Mouse (Mus musculus): ENCODE results near the gene Shroom3. TPM values are rescaled to one million over a fixed set of nuclear protein-coding genes. Genes with fewer than 3 reads are reported as not detected.
"Not testable (repeated sequence)": the region's sequence is repeated elsewhere in the genome, so short reads cannot be mapped to it uniquely, and the experiment has no call there.

Shroom3 gene
- total RNA-seq, 2 experiments from 2014 or later = not detected

DNA sequence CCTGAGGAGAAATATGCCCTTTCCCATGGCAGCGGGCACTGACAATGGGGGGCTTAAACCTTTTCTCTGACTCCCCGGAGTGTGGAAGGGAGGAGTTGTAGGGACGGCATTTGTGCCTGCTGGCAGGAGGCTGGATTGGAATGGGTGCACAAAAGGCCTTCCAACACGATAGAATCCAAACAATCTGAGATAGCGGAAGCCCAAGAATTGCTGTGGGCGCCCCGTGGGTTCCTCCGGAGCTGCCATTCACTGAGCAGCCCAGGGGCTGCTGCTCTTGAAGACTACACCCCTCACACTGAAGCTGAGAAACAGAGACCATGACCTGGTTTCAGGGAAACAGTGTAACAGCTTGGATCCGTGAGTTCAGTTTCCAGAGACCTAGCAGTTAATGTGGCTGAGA is 235.6 kb downstream of the Shroom3 start:
- ATAC-seq (replicated peaks; ENCODE audit: poor library complexity, severe bottlenecking) = no peak

DNA sequence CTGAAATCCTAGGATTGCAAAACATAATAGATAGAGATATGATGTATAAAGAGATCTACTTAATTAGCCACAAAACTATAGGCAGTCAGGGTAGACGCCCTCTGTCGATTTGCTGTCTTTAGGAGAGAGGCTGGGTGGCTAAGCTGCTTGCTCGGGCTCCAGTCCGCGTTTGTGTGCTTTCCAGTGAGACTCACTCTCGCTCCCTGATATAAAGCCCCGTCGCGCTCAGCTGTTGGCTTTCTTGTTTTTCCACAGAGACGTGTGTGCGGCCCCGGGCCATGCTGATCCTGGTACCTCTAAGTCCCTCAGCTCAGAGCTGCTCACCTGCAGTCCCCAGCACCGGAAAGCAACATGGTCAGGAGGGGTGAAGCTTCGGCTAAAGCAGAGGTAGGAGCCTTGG is 236.2 kb downstream of the Shroom3 start:
- no peak for ATAC-seq (replicated peaks; ENCODE audit: poor library complexity, severe bottlenecking)

DNA sequence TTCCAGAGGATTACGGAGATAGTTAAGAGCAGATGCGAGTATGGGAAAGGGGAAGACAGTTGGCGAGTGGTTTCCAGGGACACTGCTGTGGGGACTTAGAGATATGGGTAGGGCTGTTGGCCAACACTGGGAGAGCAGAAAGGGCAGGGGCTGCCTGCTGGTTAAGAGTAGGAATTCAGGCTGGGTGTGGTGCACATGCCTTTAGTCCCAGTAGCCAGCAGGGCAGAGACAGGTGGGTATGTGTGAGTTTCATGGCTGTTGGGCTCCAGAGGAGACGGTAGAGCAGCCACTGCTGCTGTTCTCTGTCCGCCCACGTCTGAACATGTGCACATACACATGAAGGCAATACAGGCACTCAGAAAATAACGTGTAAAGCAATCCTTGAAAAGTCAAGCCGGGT is 237.7 kb downstream of the Shroom3 start:
- no peak for ATAC-seq (replicated peaks; ENCODE audit: poor library complexity, severe bottlenecking)

DNA sequence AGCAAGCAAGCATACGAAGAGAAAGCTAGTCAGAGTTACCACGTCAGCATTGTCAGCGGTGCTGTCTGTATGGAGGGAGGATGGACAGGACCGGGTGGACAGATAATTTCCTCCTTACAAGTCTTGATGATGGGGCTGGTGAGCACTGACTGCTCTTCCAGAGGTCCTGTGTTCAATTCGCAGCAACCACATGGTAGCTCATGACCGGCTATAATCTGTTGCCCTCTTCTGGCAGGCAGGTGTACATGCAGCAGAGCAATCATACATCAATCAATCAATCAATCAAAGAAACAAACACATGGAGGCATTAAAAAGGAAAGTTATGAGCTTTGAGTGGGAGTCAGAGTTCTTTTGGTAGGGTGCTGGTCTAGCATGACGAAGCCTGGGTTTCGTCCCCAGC is 238.5 kb downstream of the Shroom3 start:
- no peak for ATAC-seq (replicated peaks; ENCODE audit: poor library complexity, severe bottlenecking)

DNA sequence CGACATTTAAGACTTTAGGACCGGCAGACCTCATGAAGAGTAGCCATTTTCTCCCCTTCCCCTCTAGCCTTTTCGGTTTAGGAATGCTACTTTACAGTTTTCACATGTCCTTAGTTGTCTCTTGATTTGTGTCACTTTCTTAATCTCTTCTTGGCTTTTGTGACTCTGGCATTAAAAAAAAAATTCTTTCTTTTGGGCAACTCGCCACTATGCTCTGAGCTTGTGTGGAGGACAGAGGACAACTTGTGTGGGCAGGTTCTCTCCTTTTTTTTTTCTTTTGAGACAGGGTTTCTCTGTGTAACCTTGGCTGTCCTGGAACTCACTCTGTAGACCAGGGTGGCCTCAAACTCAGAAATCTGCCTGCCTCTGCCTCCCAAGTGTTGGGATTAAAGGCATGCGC is 239.7 kb downstream of the Shroom3 start:
- not testable (repeated sequence) for ATAC-seq (replicated peaks; ENCODE audit: poor library complexity, severe bottlenecking)

DNA sequence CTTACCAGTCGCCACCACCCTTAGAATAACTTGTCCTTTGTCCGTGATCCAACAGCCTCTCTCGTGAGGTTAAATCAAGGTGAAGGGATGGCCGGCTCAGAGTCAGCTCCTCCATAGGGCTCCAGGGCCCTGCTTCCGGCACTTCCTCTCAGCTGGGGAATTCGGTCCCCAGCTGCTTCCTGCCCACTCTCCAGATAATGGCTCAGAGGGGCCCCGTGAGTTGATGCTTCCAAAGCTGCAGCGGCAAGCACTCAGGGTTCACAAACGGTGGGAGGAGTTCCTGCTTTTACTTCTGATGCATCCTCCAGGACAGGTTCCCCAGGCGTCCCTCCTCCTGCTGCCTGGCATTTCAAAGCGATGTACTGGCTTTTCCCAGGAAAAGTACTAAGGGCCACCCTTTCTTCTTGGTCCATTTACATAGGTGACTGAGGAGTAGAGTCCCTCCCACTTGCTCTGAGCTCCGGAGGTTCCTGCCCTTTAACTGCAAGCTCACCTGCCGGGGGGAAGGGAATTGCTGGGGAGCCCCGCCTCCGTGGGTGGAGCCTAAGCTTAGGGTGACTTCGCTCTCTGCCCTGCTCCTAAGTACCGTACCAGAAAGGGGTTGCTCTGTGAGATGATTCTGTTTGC is 241.7 kb downstream of the Shroom3 start:
- ATAC-seq (replicated peaks; ENCODE audit: poor library complexity, severe bottlenecking) = peak; percentile 37; the same call in 1 of the 2 replicates

DNA sequence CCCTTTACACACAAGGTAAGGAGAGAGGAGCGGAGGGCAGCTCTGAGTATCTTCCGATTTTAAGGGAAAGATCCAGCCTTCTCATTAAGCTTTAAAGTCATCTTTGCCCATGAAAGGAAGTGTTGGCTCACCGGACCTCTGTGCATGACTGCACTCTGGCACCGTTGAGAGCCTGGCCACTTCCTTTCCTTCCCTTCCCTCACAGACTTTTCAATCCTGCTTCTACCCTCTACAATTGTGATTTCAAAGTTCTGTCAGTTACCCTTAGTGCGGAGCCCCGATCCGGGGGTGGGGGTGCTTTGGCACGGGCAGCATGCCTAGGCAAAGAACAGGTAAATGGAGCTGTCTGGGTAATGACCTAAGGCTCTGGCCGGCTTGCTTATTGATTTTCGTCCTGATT is 244.4 kb downstream of the Shroom3 start:
- ATAC-seq (replicated peaks; ENCODE audit: poor library complexity, severe bottlenecking) = no peak

DNA sequence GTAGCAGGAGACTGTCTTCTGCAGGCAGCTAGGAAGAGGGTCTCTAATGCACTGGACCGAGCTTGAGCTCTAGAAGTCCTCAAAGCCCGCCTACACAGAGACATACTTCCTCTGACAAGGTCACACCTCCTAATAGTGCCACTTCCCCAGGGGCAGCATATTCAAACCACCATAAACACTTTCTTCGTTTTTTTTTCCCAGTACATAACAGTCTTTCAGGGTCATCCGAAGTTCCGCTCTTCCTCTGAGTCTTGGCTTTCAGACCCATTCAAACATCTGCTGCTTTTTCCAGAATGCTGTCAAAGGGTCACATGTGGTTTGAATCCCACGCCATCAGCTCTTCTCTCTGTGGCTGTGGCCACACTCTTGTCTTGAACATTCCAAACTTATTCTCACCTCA is 247.3 kb downstream of the Shroom3 start:
- ATAC-seq (replicated peaks; ENCODE audit: poor library complexity, severe bottlenecking) = no peak

DNA sequence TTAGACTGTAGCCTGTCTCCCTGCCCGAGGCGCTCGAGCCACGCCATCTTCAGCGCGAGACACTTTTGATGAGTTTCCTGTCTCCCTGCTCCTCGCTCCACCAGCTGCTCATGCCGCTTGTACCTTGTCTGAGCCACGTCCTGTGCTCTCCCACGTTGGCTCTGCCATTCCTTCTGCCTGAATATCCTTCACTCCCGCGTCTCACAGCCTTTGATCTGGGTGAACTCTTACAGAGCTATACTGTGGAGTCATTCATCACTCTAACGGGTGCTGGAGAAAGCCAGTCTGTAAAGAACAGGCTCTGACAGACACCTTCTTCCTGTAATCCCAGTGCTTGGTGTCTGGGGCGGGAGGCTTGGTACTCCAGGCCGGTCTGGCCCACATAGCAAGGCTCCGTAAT is 248.1 kb downstream of the Shroom3 start:
- ATAC-seq (replicated peaks; ENCODE audit: poor library complexity, severe bottlenecking) = no peak

DNA sequence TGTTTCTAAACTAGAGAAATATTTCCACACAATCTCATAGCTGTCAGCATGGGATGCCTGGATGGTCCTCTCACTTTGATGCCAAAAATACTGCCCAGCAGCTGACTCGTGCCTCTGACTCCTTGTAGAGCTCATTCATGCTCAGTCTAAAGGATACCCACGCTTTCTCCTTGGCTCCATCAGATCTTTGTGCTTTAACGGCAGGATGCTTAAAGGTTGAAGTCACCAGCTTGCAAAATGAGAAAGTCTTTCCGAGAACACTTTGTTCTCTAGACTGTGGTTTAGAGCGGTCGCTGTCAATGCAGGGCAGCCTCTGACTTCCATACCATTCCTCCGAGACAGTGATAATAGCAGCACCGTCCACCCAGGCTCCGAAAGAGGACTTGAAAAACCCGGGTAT is 249.8 kb downstream of the Shroom3 start:
- no peak for ATAC-seq (replicated peaks; ENCODE audit: poor library complexity, severe bottlenecking)

DNA sequence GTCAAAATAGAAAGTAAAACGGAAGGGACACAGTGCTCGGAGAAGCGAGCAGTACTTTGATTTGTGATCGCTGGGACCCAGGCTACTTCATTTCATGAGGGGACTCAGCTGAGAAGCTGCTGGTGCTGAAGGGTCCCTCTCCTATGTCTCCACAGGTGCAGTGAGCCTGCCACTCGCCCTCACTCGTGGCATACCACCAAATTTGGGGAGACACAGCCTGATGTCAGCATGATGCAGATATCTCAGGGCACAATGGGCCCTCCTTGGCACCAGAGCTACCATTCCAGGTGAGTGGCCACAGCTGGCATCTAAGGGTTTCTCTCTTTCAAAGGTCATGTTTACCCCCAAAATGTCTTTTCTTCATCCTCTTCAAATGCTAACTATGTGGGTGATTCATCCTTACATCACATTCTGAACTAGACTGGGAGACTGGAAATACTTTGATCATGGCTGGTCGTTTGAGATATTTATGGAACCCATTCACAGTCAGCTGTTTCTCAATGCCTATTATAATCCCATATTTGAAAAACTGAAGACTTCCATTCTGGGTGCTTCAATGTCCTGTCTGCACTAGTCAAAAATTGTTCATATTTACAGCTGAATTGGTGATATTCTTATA is 250.5 kb downstream of the Shroom3 start:
- no peak for ATAC-seq (replicated peaks; ENCODE audit: poor library complexity, severe bottlenecking)

DNA sequence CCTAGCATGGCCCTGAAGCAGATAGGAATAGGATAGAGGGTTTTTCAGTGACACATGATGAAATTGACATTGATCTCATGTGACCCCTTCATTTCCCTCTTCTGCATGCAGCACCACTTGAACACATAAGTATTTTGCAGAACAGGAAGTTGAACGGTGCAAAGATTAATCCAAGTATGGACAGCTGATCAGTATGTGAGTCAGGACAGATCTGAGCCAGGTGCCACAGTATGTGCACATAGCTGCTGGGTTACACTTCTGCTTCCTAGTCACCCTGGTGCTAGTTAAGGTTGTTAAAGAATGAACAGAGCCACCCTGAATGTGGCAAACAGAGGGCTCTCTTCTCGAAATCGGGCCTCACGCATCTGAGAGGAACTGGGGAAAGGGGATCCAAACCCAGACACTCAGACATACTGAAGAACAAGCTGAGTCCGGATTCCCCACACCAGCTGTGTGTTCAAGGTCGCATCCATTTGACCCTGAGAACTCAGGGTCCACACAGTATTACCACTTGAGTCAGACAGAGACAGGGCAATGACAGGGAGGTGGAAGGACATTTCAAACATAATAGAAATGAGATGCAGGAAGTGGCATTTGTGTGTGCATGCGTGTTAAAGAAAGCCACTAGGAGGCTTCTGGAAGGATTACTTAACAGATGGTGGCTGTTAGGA is 251.2 kb downstream of the Shroom3 start:
- ATAC-seq (replicated peaks; ENCODE audit: poor library complexity, severe bottlenecking) = peak; percentile 95

DNA sequence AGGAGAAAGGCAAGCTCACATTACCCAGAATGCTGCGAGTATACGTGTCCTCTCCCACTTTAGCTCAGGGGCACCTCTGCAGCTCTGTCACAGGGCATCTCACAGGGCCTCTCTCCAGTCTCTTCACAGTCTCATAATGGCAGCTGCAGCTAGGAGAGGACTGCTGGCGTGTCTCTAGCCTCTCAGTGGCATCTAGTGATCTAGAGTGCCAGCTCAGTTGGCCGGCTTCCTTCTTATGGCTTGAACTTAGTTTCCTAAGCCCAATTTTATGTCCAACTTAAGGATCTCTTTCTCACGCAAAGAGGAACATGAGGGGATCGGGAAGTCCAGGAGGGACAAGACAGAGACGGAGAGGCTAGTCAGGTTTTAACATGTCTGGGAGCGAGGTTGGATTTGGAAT is 252.6 kb downstream of the Shroom3 start:
- no peak for ATAC-seq (replicated peaks; ENCODE audit: poor library complexity, severe bottlenecking)

DNA sequence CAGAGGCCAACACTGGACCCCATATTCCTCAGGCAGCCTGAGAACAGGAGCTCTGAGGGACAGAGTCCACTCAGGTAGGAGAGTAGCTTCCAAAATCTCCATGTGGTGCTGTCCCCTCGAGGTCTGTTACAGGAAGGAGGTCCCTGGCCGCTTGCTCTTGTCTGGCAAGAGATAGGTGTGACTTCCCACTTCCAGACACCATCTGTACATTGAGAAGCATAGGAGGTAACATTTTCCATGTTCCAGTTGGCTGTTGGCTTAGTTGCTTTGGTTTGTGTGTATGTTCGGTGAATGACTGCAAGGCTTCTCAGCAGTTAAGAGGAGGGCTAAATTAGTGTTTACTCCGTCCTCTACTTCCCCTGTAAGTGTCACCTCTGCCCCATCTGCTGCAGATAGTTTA is 254.5 kb downstream of the Shroom3 start:
- ATAC-seq (replicated peaks; ENCODE audit: poor library complexity, severe bottlenecking) = no peak

DNA sequence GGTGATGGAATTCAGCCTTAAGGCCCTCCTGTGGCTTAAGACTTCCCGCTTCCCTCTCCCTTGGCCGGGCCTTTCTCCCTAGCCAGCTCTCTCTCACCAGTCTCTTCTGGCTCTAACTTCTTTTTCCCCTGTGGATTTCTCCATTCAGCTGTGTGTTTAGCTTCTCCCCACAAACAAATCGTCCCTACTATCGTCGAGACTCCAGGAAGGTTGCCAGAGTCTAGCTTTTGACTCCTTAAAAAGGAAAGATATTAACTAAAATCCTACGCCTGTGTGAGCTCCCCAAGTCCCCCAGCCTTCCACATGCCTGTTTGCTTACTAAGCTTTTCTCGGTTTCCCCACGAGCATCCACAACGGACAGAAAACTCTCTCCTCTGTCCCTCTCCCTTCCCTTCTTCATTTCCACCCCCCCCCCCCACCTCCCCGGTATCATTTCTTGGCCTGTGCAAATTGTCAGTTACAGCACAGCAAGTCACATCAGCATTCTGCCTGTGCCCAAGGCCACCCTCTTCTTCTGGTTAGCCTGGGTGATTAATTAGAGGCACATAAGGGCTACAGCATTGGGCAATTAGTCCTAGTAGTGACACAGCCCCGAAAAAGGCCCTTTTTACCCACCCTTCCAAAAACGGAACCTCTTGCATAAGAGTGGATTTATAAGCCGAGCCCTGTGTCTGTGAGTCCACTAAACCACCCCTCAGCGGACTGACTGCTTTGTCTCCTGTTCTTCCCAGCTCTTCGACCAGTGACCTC is 256.2 kb downstream of the Shroom3 start:
- ATAC-seq (replicated peaks; ENCODE audit: poor library complexity, severe bottlenecking) = 0 out of 2 replicates have a peak, but pooled peaks have one; percentile 7

DNA sequence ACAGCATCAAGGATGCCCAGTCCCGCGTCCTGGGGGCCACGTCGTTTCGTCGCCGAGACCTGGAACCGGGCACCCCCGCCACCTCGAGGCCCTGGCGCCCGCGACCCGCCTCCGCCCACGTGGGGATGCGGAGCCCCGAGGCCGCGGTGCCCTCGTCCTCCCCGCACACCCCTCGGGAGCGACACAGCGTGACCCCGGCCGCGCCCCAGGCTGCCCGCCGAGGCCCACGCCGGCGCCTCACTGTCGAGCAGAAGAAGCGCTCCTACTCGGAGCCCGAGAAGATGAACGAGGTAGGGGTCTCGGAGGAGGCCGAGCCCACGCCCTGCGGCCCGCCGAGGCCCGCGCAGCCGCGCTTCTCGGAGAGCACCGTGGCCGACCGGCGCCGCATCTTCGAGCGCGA is 258.9 kb downstream of the Shroom3 start:
- ATAC-seq (replicated peaks; ENCODE audit: poor library complexity, severe bottlenecking) = no peak

DNA sequence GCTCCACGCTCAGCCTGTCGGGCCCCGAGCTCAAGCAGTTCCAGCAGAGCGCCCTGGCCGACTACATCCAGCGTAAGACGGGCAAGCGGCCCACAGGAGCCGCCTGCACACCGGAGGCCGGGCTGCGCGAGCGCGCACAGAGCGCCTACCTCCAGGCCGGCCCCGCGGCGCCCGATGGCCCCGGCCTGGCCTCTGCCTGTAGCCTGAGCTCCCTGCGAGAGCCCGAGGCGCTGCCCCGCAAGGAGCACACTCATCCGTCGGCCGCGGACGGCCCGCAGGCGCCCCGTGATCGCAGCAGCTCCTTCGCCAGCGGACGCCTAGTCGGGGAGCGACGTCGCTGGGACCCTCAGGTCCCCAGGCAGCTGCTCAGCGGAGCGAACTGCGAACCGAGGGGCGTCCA is 259.3 kb downstream of the Shroom3 start:
- ATAC-seq (replicated peaks; ENCODE audit: poor library complexity, severe bottlenecking) = no peak

DNA sequence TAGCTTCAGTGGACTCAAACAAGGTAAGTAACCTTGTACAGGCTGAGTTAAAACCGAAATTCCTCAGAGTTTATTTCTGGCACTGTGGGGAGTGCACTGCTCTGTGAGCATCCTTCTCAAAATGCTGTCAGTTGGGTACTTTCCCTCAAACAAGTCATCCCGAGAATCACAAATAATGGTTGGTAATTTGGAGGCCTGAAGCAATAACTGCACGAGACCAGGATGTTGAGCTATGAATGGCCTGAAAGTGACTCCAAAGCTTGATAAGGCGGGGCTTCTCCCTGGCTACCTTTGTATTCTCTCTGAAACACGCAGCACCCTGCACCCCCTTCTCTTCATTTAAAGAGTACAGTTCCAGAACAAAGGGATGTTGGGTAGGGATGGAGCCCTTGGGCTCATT is 261.6 kb downstream of the Shroom3 start:
- no peak for ATAC-seq (replicated peaks; ENCODE audit: poor library complexity, severe bottlenecking)

DNA sequence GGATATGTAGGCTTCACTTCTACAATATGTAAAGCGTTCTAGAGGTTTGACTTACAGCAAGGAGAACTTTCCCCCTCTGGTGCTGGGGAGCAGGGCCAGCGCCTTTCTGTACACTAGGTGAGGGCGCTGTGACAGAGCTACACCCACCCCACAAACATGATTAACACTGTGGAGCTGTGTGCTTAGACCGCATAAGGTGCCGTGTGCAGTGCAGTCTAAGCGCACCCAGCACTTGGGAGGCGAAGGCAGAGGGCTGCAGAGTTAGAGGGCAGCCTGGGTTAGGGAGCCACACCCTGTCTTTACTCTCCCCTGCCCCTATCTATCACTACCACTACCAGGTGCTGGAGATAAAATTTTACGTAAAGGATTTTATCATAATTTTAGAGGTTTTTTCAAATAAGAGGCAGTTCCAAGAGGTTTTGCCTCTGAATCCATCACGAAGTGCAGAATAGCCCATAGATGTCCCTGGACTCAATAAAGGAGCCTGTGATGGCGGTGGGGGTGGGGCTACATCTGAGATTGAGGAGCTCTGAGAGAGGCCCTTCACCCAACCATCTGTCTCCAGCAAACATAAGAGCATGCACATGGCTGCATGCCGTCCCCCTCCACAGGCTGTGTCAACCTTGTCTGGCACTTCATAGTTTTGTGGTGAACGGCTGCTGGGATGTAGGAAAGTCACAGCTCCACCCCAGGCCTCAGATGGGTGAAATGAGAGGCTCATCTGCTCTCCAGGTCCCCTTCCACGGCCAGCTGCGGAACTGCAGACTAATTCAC is 265.9 kb downstream of the Shroom3 start:
- no peak for ATAC-seq (replicated peaks; ENCODE audit: poor library complexity, severe bottlenecking)

DNA sequence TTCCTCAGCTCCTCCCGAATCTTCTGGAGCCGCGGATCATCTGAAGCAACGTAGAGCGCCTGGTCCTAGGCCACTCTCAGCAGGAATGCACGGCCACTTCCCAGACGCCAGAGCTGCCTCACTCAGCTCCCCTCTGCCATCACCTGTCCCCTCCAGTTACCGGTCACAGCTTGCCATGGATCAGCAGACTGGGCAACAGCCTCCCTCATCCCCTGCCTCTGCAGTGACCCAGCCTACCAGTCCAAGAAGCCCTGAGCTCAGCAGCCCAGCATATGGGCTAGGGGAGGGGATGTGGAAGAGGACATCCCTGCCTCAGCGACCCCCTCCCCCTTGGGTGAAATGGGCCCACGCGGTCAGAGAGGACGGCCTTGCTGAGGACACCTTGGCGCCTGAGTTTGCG is 267.3 kb downstream of the Shroom3 start:
- no peak for ATAC-seq (replicated peaks; ENCODE audit: poor library complexity, severe bottlenecking)

All from granulocyte monocyte progenitor cell, adult 5-6 weeks (primary cell).